Mouse (Mus musculus) liver, postnatal 0 days (tissue): ENCODE results near the gene Blzf1.

Source experiments
- CTCF ChIP-seq: sonication (generic); IDR thresholded peaks from 2 replicates; pipeline ENCODE4 v1.5.1; 2016; ENCODE audit warnings: antibody characterized with exemption, low read depth
- EP300 ChIP-seq: IDR thresholded peaks from 2 replicates; pipeline ENCODE4 v1.6.1; 2016; ENCODE audit warnings: antibody characterized with exemption, low read depth, mild to moderate bottlenecking

- no peak for TF ChIP-seq CTCF
- TF ChIP-seq EP300, result peak; percentile 64
Observed at GRCm38 (mm10) chr1:164248465-164249331, 58.6 kb downstream of the Blzf1 start, which contains the start of gene Slc19a2.
